Mouse (Mus musculus) thymus, postnatal 36 days (tissue): ENCODE data around the gene Eif2ak4.
A peak's percentile ranks its signal among the peaks of the same experiment; 100 is the strongest.

ENCODE experiments used
- DNase-seq, 2 experiments: peaks; one replicate each; pipeline ENCODE4 v3.0.0; 2022; ENCODE audit warnings: mixed read lengths in 2 of 2

Eif2ak4 gene

GRCm38 (mm10) chr2:118510447-118511310 lies 122.3 kb downstream of the Eif2ak4 start:
- no peak for DNase-seq

- no peak for DNase-seq
Measured at GRCm38 (mm10) chr2:118511779-118512417, 123.5 kb downstream of the Eif2ak4 start.

GRCm38 (mm10) chr2:118512418-118513377 lies 124.3 kb downstream of the Eif2ak4 start:
- DNase-seq: no peak

- peak in 1 of 2 experiments; percentile 52 for DNase-seq
Measured at GRCm38 (mm10) chr2:118520042-118520933, 131.9 kb downstream of the Eif2ak4 start.

GRCm38 (mm10) chr2:118522265-118522664 lies 133.8 kb downstream of the Eif2ak4 start:
- DNase-seq: no peak

- DNase-seq: no peak
Measured at GRCm38 (mm10) chr2:118523163-118523730, 134.8 kb downstream of the Eif2ak4 start.

- DNase-seq: peak in 1 of 2 experiments; percentile 44
Measured at GRCm38 (mm10) chr2:118524811-118525210, 136.4 kb downstream of the Eif2ak4 start.
